Mouse (Mus musculus): ENCODE results near the gene Vps8. TPM values are rescaled to one million over a fixed set of nuclear protein-coding genes. Genes with fewer than 3 reads are reported as not detected.

Gene Vps8
- 15.1 and 17.7 TPM in 2 replicates for polyA plus RNA-seq (2014; fragmentation: Nextera tagmentation; extraction: Ambion mirVana)

DNA sequence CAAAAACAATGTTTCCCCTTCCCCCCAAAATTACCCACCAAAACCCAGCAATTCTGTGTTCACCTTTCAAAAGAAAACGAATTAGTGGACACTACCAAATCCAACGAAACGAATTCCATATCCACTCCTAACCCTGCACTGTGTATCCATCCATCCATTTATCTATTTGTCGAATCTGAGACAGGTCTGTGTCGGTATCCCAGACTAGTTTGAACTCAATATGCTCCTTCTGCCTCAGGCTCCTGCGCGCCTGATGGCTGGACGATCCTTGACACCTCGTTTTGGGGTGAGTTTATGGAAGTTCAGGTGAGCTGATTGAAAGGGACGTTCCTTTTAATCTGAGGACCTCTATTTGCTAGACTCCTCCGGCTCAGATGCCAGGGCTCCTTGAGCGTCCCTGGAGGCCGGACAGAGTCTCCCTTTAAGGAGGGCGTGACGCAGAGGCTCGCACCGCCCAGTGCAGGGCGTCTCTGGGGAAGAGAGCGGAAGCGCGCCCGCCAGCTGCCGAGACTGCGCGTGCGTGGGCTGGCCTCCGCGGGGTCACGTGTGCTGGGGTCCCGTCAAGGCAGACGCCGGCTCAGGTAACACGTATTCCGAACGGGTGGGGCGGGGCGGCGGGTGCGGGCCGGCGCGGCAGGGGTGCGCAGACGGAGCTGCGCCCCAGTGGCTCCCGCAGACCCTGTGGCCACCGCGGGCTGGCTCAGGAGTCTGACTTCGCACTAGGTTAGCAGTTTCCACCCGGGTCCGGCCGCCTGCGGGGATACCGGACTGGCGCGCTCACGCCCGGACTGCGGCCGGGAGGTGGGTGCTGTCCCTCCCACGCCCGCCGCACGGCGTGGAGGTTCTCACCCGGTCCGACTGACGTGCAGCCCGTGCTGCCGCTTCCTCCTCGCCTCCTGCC is at the start of gene Vps8:
Gene Vps8, plus strand, starts transcription at position 474 of the 901 bp plus-strand sequence.
- under 1% methylated on average over 69 of the region's 71 CpGs for WGBS
- ATAC-seq (ENCODE audit: insufficient number of reproducible peaks, low FRiP score, low TSS enrichment, low read depth) (peak; percentile 94), DNase-seq (ENCODE audit: low spot score) (peak; percentile 95)
- peak within 1 kb of the TSS; percentile 81 for H3K4me2 ChIP-seq (ENCODE audit: low read depth, severe bottlenecking)
- peak within 1 kb of the TSS; percentile 78 for H3K4me3 ChIP-seq (ENCODE audit: low read depth, low read length)
- no peaks in the 10 kb centered on the region for H3K9me3 ChIP-seq (ENCODE audit: control insufficient read depth, low read length)
- 0 out of 2 replicates have a peak, but pooled peaks cover 2% of the 10 kb centered on the region for H3K4me1 ChIP-seq (ENCODE audit: control insufficient read depth, insufficient read depth, low read length)
- H3K27ac ChIP-seq (replicated peaks; ENCODE audit: low read depth, low read length) = peak within 1 kb of the TSS; percentile 88
- H3K9ac ChIP-seq (ENCODE audit: low read length) = peak within 1 kb of the TSS; percentile 79
- H3K27me3 ChIP-seq (ENCODE audit: control insufficient read depth, insufficient read depth, low read length) = no peaks in the 10 kb centered on the region
- H3K36me3 ChIP-seq (ENCODE audit: control insufficient read depth, insufficient read depth, low read length) = no peaks in the 10 kb centered on the region

DNA sequence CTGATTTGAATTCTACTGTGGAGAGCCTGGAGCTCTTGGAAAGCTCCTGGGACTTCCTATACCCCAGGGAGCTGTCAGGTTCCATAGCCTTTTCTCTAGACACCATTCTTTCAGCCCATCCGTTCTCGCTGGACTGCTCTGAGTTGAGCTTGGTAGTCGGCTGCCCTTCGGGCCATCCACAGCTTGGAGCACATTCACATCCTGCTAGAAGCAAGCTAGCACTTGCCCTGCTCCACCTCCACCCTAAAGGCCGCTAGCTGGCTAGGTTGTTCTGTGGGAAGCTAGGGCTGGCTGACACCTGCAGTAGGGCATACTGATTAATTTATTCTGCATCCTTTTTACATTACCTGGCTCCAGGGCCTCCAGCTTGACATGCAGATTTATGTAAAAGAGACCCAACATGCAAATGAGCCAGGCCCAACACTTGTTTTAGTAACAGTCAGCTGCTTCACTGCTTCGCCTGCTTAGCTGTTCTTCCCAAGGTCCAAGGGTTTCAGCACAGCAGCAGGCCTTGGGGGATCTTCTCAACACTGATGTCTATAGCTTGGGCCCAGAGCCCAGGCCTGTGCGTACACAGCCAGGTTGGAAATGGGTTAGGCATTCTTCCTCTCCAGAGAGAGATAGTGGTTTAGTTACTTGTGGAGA is 49.5 kb upstream of the Vps8 start:
- H3K4me3 ChIP-seq (ENCODE audit: low read depth, low read length) = no peak overlapping the region
- no peaks in the 10 kb centered on the region; the same call in 1 of the 2 replicates for H3K27me3 ChIP-seq (ENCODE audit: control insufficient read depth, insufficient read depth, low read length)
- H3K4me1 ChIP-seq (ENCODE audit: control insufficient read depth, insufficient read depth, low read length) = peaks cover 21% of the 10 kb centered on the region
- no peaks in the 10 kb centered on the region for H3K9me3 ChIP-seq (ENCODE audit: control insufficient read depth, low read length)
- DNase-seq (ENCODE audit: low spot score) (no peak), ATAC-seq (ENCODE audit: insufficient number of reproducible peaks, low FRiP score, low TSS enrichment, low read depth) (no peak)
- H3K27ac ChIP-seq (replicated peaks; ENCODE audit: low read depth, low read length) = no peak overlapping the region
- H3K4me2 ChIP-seq (ENCODE audit: low read depth, severe bottlenecking) = no peak overlapping the region
- WGBS = 61% methylated on average over 7 of the region's 7 CpGs
- no peak overlapping the region for H3K9ac ChIP-seq (ENCODE audit: low read length)
- H3K36me3 ChIP-seq (ENCODE audit: control insufficient read depth, insufficient read depth, low read length) = no peaks in the 10 kb centered on the region

DNA sequence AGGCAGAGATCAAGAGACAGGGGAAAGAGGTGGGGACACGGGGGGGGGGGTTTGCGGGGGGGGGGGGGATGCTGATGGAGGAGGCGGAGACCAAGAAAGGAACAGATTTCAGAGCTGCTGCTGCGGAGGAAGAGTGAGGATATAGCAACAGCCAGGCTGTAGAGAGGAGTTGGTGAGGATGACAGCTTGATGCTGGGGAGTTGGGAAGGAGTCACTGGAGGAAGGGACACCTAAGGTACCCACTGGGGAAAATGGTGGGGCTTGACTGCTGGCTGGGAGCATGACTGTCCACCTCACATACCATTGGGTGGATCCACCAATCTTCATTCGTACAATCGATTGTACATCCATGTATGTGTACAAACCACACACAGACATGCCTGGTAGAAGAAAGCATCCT is 48.9 kb upstream of the Vps8 start:
- no peak for ATAC-seq (ENCODE audit: insufficient number of reproducible peaks, low FRiP score, low TSS enrichment, low read depth)
- peaks cover 21% of the 10 kb centered on the region for H3K4me1 ChIP-seq (ENCODE audit: control insufficient read depth, insufficient read depth, low read length)

DNA sequence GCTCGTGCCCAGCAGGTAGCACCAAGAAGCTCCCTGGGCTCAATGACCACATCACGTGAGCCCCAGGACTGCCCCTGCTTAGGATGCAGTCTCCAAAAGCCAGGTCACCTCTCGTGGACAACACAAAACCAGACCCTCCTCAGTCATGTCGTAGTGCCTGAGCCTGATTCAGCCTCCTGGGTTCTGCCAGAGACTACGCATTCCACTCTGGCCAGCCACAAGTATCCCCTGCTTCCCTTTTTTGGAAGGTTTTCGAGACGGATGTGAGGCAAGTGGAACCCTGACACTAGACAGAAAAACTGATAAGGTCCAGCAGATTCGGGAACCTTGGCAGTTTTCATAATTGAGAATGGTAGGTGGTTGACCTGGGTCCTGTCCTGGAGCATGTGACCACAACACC is 47.8 kb upstream of the Vps8 start:
- H3K27ac ChIP-seq (replicated peaks; ENCODE audit: low read depth, low read length) = no peak overlapping the region
- no peak overlapping the region for H3K4me2 ChIP-seq (ENCODE audit: low read depth, severe bottlenecking)
- no peaks in the 10 kb centered on the region for H3K9me3 ChIP-seq (ENCODE audit: control insufficient read depth, low read length)
- DNase-seq (ENCODE audit: low spot score) (no peak), ATAC-seq (ENCODE audit: insufficient number of reproducible peaks, low FRiP score, low TSS enrichment, low read depth) (no peak)
- peaks cover 20% of the 10 kb centered on the region for H3K4me1 ChIP-seq (ENCODE audit: control insufficient read depth, insufficient read depth, low read length)
- WGBS = 88% methylated on average over 8 of the region's 8 CpGs
- H3K9ac ChIP-seq (ENCODE audit: low read length) = no peak overlapping the region
- H3K4me3 ChIP-seq (ENCODE audit: low read depth, low read length) = no peak overlapping the region
- no peaks in the 10 kb centered on the region for H3K36me3 ChIP-seq (ENCODE audit: control insufficient read depth, insufficient read depth, low read length)
- no peaks in the 10 kb centered on the region; the same call in 1 of the 2 replicates for H3K27me3 ChIP-seq (ENCODE audit: control insufficient read depth, insufficient read depth, low read length)

More for the DNA sequence above, 48.9 kb upstream of the Vps8 start:
- H3K27me3 ChIP-seq (ENCODE audit: control insufficient read depth, insufficient read depth, low read length) = no peaks in the 10 kb centered on the region; the same call in 1 of the 2 replicates
- no peak overlapping the region for H3K4me2 ChIP-seq (ENCODE audit: low read depth, severe bottlenecking)
- DNase-seq (ENCODE audit: low spot score) = no peak
- no peak overlapping the region for H3K27ac ChIP-seq (replicated peaks; ENCODE audit: low read depth, low read length)
- no peaks in the 10 kb centered on the region for H3K9me3 ChIP-seq (ENCODE audit: control insufficient read depth, low read length)
- no peaks in the 10 kb centered on the region for H3K36me3 ChIP-seq (ENCODE audit: control insufficient read depth, insufficient read depth, low read length)
- H3K4me3 ChIP-seq (ENCODE audit: low read depth, low read length) = no peak overlapping the region
- H3K9ac ChIP-seq (ENCODE audit: low read length) = no peak overlapping the region
- 79% methylated on average over 4 of the region's 6 CpGs for WGBS

DNA sequence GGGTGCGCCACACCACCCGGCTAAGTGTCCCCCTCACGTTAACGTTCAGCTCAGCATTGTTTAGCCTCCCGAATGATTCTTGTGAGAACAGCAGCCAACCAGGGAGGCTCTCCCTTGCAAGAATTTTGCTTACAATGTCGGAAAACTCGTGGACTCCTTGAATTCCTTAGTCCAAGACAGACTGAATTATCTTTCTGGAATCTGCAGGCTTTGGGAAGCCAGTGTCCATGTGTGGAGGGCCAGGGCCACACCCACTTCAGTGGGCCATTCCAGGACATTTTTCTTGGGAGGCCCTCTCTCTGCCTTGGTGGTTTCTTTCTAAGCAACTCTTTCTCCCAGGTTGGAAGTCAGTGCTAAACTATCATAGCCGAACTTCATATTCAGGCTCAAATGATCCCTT is 46.6 kb upstream of the Vps8 start:
- Histone ChIP-seq H3K4me1 (ENCODE audit: control insufficient read depth, insufficient read depth, low read length) (peaks cover 19% of the 10 kb centered on the region), H3K4me3 (ENCODE audit: low read depth, low read length) (no peak overlapping the region), H3K4me2 (ENCODE audit: low read depth, severe bottlenecking) (no peak overlapping the region), H3K27me3 (ENCODE audit: control insufficient read depth, insufficient read depth, low read length) (no peaks in the 10 kb centered on the region; the same call in 1 of the 2 replicates), H3K9ac (ENCODE audit: low read length) (no peak overlapping the region), H3K36me3 (ENCODE audit: control insufficient read depth, insufficient read depth, low read length) (no peaks in the 10 kb centered on the region), H3K27ac (replicated peaks; ENCODE audit: low read depth, low read length) (no peak overlapping the region), H3K9me3 (ENCODE audit: control insufficient read depth, low read length) (no peaks in the 10 kb centered on the region)
- DNase-seq (ENCODE audit: low spot score) = no peak
- WGBS = 89% methylated on average over 8 of the region's 8 CpGs
- ATAC-seq (ENCODE audit: insufficient number of reproducible peaks, low FRiP score, low TSS enrichment, low read depth) = no peak

DNA sequence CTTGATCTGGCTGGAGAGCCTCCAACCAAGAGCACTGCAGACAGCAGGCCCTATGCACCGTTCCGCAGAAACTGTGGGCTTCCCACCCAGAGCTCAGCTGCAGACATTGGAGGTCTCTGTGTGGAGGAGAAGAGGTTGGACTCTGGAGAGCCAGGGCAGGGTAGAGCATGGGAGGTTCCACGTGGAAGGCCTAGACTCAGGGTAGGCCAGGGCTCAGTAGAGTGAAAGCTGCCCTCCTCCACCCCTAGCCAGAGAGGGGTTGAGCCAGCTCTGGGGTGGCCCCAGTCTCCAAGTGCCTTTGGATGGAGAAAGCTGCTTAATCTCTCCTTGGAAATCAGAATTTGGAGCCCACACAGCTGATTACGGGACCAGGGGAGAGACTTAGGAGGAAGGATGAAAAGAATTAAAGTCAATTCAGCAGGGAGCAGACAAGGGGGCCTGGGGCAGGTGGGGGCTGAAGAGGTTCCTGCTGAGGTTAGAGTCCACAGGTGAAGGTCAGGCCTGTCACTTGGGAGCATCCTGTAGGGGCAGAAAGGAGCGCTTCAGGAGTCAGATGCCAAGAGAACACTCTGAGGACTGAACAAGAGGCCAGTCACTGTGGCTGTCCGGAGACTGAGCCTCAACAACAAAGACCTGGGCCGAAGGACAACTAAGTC is 45.8 kb upstream of the Vps8 start:
- no peaks in the 10 kb centered on the region for H3K9me3 ChIP-seq (ENCODE audit: control insufficient read depth, low read length)
- H3K4me3 ChIP-seq (ENCODE audit: low read depth, low read length) = no peak overlapping the region
- no peaks in the 10 kb centered on the region for H3K36me3 ChIP-seq (ENCODE audit: control insufficient read depth, insufficient read depth, low read length)
- DNase-seq (ENCODE audit: low spot score) (no peak), ATAC-seq (ENCODE audit: insufficient number of reproducible peaks, low FRiP score, low TSS enrichment, low read depth) (0 out of 2 replicates have a peak, but pooled peaks have one; percentile 61)
- peak overlapping the region; percentile 1; the same call in 1 of the 2 replicates for H3K9ac ChIP-seq (ENCODE audit: low read length)
- no peaks in the 10 kb centered on the region; the same call in 1 of the 2 replicates for H3K27me3 ChIP-seq (ENCODE audit: control insufficient read depth, insufficient read depth, low read length)
- no peak overlapping the region for H3K4me2 ChIP-seq (ENCODE audit: low read depth, severe bottlenecking)
- peak overlapping the region; percentile 47; the same call in 1 of the 2 replicates for H3K27ac ChIP-seq (replicated peaks; ENCODE audit: low read depth, low read length)
- peaks cover 19% of the 10 kb centered on the region for H3K4me1 ChIP-seq (ENCODE audit: control insufficient read depth, insufficient read depth, low read length)
- 70% methylated on average over 7 of the region's 7 CpGs for WGBS

DNA sequence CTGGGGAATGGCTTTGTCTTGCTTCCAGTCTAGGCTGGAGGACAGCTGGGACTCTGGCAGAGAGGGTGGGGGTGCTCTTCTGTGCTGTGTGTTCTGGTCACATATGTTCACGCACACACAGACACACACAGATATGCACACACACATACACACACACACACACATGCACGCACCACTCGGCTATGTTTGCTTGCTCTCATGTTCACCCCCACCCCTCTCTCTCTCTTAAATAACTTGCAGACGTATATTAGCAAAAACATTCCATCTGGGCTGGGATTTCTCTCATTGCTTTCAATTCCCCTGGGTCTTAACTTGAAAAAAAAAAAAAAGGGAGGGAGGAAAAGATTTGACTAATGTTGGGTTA is 45.3 kb upstream of the Vps8 start:
- Histone ChIP-seq H3K9me3 (ENCODE audit: control insufficient read depth, low read length) (no peaks in the 10 kb centered on the region), H3K4me2 (ENCODE audit: low read depth, severe bottlenecking) (no peak overlapping the region), H3K4me3 (ENCODE audit: low read depth, low read length) (no peak overlapping the region), H3K27me3 (ENCODE audit: control insufficient read depth, insufficient read depth, low read length) (no peaks in the 10 kb centered on the region; the same call in 1 of the 2 replicates), H3K9ac (ENCODE audit: low read length) (no peak overlapping the region), H3K27ac (replicated peaks; ENCODE audit: low read depth, low read length) (peak overlapping the region; percentile 47; the same call in 1 of the 2 replicates), H3K36me3 (ENCODE audit: control insufficient read depth, insufficient read depth, low read length) (no peaks in the 10 kb centered on the region), H3K4me1 (ENCODE audit: control insufficient read depth, insufficient read depth, low read length) (peaks cover 23% of the 10 kb centered on the region)
- no peak for DNase-seq (ENCODE audit: low spot score)
- 47% methylated on average over 4 of the region's 4 CpGs for WGBS
- no peak for ATAC-seq (ENCODE audit: insufficient number of reproducible peaks, low FRiP score, low TSS enrichment, low read depth)

DNA sequence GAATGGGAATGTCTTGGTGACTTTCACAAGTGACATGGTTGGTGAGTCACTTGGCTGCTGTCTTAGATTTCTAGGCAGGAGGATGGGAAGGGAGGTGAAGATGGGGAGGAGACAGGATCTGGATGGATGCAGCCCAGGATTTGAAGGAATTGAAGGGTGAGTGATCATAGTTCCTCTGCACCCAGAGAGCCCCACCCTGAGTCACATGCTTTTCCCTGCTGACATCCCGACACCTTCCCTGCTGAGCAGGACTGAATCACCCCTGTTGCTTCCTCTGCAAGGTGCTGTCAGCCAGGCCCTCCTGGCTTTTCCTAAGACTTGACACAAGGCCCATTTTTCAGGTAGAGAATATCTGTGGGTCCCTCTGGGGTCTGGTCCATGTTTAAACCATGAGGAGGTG is 41.4 kb upstream of the Vps8 start:
- Histone ChIP-seq H3K27me3 (ENCODE audit: control insufficient read depth, insufficient read depth, low read length) (no peaks in the 10 kb centered on the region), H3K9me3 (ENCODE audit: control insufficient read depth, low read length) (no peaks in the 10 kb centered on the region), H3K9ac (ENCODE audit: low read length) (no peak overlapping the region), H3K4me2 (ENCODE audit: low read depth, severe bottlenecking) (no peak overlapping the region), H3K4me3 (ENCODE audit: low read depth, low read length) (no peak overlapping the region), H3K27ac (replicated peaks; ENCODE audit: low read depth, low read length) (no peak overlapping the region), H3K4me1 (ENCODE audit: control insufficient read depth, insufficient read depth, low read length) (peaks cover 25% of the 10 kb centered on the region), H3K36me3 (ENCODE audit: control insufficient read depth, insufficient read depth, low read length) (no peaks in the 10 kb centered on the region)
- ATAC-seq (ENCODE audit: insufficient number of reproducible peaks, low FRiP score, low TSS enrichment, low read depth) (no peak), DNase-seq (ENCODE audit: low spot score) (no peak)
- WGBS = 72% methylated on average over 1 of the region's 1 CpGs
